Mouse (Mus musculus): ENCODE data around the gene Abcg8. TPM values are rescaled to one million over a fixed set of nuclear protein-coding genes. Genes with fewer than 3 reads are reported as not detected.
A peak's percentile ranks its signal among the peaks of the same experiment; 100 is the strongest.

The Abcg8 gene
- polyA plus RNA-seq, 1 experiment from 2014 or later, result 0.05 TPM

DNA sequence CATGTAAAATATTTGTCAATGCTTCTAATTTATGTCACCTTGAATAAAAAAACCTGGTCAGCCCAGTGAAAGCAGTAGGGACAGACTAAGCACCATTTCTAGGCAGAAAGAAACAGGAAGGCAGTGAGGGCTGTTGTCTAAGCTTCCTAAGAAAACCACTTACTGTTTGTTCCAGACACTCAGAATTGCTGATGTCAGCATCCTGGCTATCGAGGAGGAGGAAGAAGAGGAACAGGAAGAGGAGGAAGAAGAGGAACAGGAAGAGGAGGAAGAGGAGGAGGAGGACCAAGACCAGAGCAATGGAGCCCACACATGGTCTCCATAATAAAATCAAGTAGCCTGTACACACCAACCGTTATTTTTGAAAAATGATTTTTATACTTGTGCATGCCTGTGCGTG lies 43.0 kb downstream of the Abcg8 start:
- no peak overlapping the region for H3K4me3 ChIP-seq (replicated peaks)
- H3K36me3 ChIP-seq (replicated peaks), result peaks cover 18% of the 10 kb centered on the region
- 82% methylated on average over 3 of the region's 3 CpGs for WGBS
- H3K27ac ChIP-seq, result no peak overlapping the region
- H3K27me3 ChIP-seq, result no peaks in the 10 kb centered on the region
- H3K4me2 ChIP-seq, result no peak overlapping the region
- no peaks in the 10 kb centered on the region for H3K9me3 ChIP-seq
- H3K4me1 ChIP-seq, result peaks cover 25% of the 10 kb centered on the region
- ATAC-seq (ENCODE audit: low FRiP score), result no peak
- no peak overlapping the region for H3K9ac ChIP-seq

DNA sequence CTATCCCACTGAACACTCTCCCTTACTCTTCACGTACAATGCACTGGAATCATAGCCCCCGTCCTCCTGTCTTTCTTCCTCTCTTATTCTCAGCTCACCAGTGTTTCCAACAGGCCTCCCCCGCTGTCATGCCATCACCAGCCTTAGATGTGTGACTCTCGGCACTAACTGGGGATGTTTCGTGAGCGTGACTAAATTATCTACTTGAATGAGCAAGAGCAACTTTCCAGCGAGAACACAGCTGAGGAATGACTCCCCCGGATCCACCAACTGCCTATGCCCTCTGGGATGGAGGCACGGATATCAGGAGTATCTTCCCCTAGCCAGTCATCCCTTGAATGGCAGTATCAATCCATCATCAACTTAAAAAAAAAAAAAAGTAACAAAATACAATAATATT lies 47.9 kb downstream of the Abcg8 start:
- H3K4me3 ChIP-seq (replicated peaks), result no peak overlapping the region
- no peak overlapping the region for H3K9ac ChIP-seq
- H3K27me3 ChIP-seq, result no peaks in the 10 kb centered on the region
- H3K36me3 ChIP-seq (replicated peaks), result peaks cover 39% of the 10 kb centered on the region
- 65% methylated on average over 9 of the region's 9 CpGs for WGBS
- no peaks in the 10 kb centered on the region for H3K4me1 ChIP-seq
- no peak for ATAC-seq (ENCODE audit: low FRiP score)
- H3K4me2 ChIP-seq, result no peak overlapping the region
- H3K9me3 ChIP-seq, result no peaks in the 10 kb centered on the region
- no peak overlapping the region for H3K27ac ChIP-seq

DNA sequence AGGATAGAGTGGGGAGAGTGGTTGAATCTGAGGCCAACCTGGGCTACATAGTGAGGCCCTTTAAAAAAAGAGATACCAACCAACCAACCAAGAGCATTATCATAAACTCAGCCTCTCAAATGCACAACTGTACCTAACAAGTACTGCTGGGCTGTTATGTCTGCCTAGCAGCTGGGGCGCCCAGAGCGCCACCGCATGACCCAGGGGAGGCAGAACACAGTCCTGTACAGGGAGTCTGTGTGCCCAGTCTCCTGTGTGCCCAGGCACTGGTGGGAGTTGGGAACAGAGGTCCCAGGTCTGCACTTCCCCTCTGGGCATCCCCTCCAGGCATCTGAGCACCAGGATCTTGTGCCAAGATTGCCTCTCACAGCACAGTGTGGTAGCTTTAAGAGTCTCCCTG lies 49.1 kb downstream of the Abcg8 start:
- Histone ChIP-seq H3K27me3 (no peaks in the 10 kb centered on the region), H3K4me2 (no peak overlapping the region), H3K9me3 (no peaks in the 10 kb centered on the region), H3K4me3 (replicated peaks) (no peak overlapping the region), H3K9ac (no peak overlapping the region), H3K27ac (no peak overlapping the region), H3K4me1 (no peaks in the 10 kb centered on the region), H3K36me3 (replicated peaks) (peaks cover 48% of the 10 kb centered on the region)
- 98% methylated on average over 3 of the region's 3 CpGs for WGBS
- no peak for ATAC-seq (ENCODE audit: low FRiP score)

DNA sequence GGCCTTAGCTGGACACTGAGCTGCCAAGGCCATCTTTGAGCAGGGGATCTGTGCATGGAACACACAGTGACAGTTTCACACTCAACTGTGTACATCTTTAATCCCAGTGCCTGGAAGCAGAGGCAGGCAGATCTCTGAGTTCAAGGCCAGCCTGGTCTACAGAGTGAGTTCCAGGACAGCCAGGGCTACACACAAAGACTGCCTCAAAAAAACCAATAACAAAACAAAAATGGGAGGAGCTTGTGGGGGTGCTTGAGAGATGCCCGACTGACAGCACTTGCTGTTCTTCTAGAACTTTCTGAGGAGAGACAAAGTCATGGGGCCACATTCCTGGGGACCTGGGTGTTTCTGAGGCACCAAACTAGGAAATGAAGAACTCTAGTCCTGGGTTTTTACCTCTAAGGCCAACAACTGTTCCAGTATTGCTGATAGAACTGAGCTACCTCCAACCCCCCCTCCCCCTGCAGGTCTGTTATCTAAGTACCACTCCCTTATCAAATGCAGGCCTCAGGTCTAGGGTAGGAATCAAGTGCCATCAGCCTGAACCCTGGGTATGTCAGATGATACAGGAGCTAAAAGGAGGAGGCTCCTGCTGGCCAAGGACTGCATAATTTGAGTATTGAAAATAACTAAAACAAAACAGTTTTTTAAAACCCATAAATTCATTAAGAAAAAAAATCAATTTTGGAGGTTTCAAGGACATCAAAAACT lies 52.3 kb downstream of the Abcg8 start:
- WGBS, result 81% methylated on average over 1 of the region's 1 CpGs
- no peak for ATAC-seq (ENCODE audit: low FRiP score)
- H3K4me2 ChIP-seq, result no peak overlapping the region
- no peak overlapping the region for H3K27ac ChIP-seq
- H3K4me3 ChIP-seq (replicated peaks), result no peak overlapping the region
- no peak overlapping the region for H3K9ac ChIP-seq
- H3K4me1 ChIP-seq, result no peaks in the 10 kb centered on the region
- no peaks in the 10 kb centered on the region for H3K9me3 ChIP-seq
- H3K36me3 ChIP-seq (replicated peaks), result peaks cover 43% of the 10 kb centered on the region
- H3K27me3 ChIP-seq, result no peaks in the 10 kb centered on the region

DNA sequence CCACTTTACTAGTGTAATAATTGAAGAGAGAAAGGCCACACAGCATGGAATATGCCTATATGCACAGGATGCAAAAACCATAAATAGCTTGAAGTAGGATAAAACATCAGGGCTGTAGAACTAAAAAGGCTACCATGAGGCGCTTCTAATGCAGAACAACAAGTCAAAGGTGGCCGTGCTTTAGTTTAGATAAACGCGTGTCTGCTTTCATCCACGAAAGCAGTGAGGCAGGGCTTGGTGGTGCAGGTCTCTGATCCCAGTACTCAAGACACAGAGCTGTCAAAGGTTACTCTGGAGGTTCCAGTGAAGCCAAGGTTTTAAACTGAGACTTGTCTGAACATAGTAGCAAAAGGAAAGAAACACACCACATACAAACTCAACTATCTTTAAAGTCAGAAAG lies 53.0 kb downstream of the Abcg8 start:
- no peaks in the 10 kb centered on the region for H3K9me3 ChIP-seq
- no peak overlapping the region for H3K4me3 ChIP-seq (replicated peaks)
- 91% methylated on average over 5 of the region's 5 CpGs for WGBS
- H3K4me1 ChIP-seq, result no peaks in the 10 kb centered on the region
- H3K9ac ChIP-seq, result no peak overlapping the region
- H3K27me3 ChIP-seq, result no peaks in the 10 kb centered on the region
- ATAC-seq (ENCODE audit: low FRiP score), result no peak
- no peak overlapping the region for H3K4me2 ChIP-seq
- no peak overlapping the region for H3K27ac ChIP-seq
- peaks cover 43% of the 10 kb centered on the region for H3K36me3 ChIP-seq (replicated peaks)

DNA sequence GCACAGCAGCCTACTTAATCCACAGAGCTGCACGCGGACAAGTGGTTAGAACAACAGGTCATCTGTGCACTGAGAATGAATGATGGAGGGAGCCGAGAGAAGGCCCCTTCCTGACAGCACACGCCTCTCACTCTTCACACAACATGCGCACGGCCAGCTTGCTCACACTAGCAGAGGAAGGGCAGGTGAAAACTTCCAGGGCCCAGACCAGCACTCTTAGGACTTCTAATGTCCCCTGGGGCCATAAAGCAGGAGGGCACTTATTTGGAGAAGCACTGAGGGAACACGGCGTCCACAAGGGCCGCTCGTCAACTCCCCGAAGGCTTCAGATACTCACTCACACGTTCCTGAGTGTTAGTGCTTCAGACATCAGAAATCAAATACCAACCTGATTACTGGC lies 55.3 kb downstream of the Abcg8 start:
- WGBS, result 94% methylated on average over 12 of the region's 12 CpGs
- H3K9ac ChIP-seq, result no peak overlapping the region
- peaks cover 29% of the 10 kb centered on the region for H3K36me3 ChIP-seq (replicated peaks)
- H3K4me1 ChIP-seq, result no peaks in the 10 kb centered on the region
- H3K4me2 ChIP-seq, result no peak overlapping the region
- H3K27me3 ChIP-seq, result no peaks in the 10 kb centered on the region
- no peaks in the 10 kb centered on the region for H3K9me3 ChIP-seq
- ATAC-seq (ENCODE audit: low FRiP score), result no peak
- no peak overlapping the region for H3K27ac ChIP-seq
- no peak overlapping the region for H3K4me3 ChIP-seq (replicated peaks)

DNA sequence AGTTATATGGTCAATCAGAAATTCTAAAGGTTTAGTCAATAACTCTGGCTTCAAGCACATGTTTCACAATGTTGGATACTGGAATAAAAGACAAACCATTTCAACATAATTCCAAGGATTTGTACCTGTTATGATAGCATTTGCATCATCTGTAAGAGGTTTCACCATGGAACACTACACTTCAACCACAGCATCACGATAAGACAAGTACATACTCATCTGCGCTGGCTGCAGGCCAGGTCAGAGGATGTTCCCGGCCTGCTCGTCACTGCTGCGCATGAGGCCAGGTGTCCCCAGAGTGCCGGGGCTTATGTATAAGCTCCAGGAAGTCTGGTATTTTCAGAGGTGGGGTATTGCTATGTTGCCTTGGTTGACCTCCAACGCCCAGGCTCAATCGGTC lies 56.5 kb downstream of the Abcg8 start:
- peaks cover 28% of the 10 kb centered on the region for H3K36me3 ChIP-seq (replicated peaks)
- H3K4me1 ChIP-seq, result no peaks in the 10 kb centered on the region
- 96% methylated on average over 8 of the region's 8 CpGs for WGBS
- no peak overlapping the region for H3K4me2 ChIP-seq
- H3K9ac ChIP-seq, result no peak overlapping the region
- no peaks in the 10 kb centered on the region for H3K9me3 ChIP-seq
- no peak overlapping the region for H3K4me3 ChIP-seq (replicated peaks)
- ATAC-seq (ENCODE audit: low FRiP score), result no peak
- no peaks in the 10 kb centered on the region for H3K27me3 ChIP-seq
- H3K27ac ChIP-seq, result no peak overlapping the region

DNA sequence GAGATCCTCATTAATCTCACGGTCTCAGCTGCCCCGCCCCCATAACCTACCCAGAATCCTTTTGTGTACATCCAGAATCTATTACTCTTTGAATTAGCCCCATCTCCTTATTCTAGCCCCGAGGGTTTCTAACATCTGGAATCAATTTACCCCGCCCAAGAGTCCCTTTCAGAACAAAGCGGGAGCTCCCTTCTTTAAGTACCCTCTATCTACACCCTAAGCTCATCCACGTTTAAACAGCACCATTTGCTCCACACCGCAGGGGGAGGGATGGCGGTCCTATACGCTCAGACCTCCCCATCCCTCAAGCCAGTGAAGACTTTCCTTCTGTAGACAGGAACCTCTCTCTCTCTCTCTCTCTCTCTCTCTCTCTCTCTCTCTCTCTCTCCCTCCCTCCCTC lies 60.6 kb downstream of the Abcg8 start:
- Histone ChIP-seq H3K9ac (no peak overlapping the region), H3K36me3 (replicated peaks) (peaks cover 15% of the 10 kb centered on the region), H3K9me3 (no peaks in the 10 kb centered on the region), H3K27me3 (no peaks in the 10 kb centered on the region), H3K4me1 (peaks cover 4% of the 10 kb centered on the region; the same call in 1 of the 2 replicates), H3K4me3 (replicated peaks) (no peak overlapping the region), H3K27ac (no peak overlapping the region), H3K4me2 (no peak overlapping the region)
- 72% methylated on average over 9 of the region's 9 CpGs for WGBS
- no peak for ATAC-seq (ENCODE audit: low FRiP score)

DNA sequence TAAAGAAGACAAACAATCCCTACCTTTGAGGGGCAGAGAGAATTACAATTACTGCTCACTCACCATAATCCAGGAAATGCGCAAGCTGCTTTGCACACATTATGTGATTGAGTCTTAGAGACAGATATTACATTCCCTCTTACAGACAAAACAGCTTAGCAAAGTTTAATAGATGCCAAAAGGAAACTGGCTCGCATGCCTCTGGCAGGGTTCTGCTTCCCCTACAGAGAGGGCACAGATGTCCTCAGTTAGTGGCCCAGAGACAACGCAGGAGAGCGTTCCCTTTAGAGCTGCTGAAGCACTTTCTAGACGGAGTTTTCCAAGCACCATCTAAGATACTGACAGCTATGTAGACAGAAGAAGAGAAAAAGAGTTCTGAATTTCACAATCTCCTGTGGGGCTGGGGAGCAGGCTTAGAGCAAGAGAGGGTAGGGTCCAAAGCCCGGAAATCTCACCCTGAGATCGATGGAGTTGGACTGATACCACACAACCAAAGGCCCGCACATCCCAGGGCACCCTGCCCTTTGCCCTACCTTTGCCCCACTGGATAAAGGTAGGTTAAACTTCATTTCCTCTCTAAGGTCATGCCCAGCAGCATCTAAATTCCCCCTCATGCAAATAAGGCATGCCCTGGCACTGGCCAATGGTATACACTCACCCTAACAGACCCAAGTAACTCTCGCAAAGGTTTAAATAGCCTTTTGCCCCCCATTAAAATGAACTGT lies 62.1 kb downstream of the Abcg8 start:
- peaks cover 5% of the 10 kb centered on the region; the same call in 1 of the 2 replicates for H3K4me1 ChIP-seq
- 0 out of 2 replicates have a peak overlapping the region, but pooled peaks have one; percentile 14 for H3K27ac ChIP-seq
- peaks cover 15% of the 10 kb centered on the region for H3K36me3 ChIP-seq (replicated peaks)
- ATAC-seq (ENCODE audit: low FRiP score), result no peak
- H3K4me3 ChIP-seq (replicated peaks), result no peak overlapping the region
- WGBS, result 79% methylated on average over 9 of the region's 9 CpGs
- no peaks in the 10 kb centered on the region for H3K27me3 ChIP-seq
- no peak overlapping the region for H3K9ac ChIP-seq
- no peak overlapping the region for H3K4me2 ChIP-seq
- H3K9me3 ChIP-seq, result no peaks in the 10 kb centered on the region

DNA sequence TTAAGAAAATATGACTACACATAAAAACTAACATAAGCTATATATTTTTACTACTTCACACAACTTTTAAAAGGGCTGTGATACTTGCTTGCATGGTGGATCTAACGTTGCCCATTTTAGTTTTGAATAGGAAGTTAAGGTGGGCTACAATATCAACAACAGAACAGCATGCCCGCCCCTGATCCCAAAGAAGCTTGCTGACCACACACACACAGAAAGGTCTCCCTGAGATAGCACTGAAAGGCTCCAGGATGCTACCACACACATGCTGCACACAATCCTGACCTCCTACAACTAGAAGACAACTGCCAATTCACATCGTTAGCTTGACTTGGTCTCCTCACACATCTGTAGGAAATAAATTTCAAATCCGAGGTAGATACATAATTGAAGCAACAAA lies 68.2 kb downstream of the Abcg8 start:
- H3K4me3 ChIP-seq (replicated peaks), result no peak overlapping the region
- H3K27ac ChIP-seq, result no peak overlapping the region
- 64% methylated on average over 4 of the region's 4 CpGs for WGBS
- H3K9ac ChIP-seq, result no peak overlapping the region
- no peaks in the 10 kb centered on the region for H3K36me3 ChIP-seq (replicated peaks)
- no peak for ATAC-seq (ENCODE audit: low FRiP score)
- no peaks in the 10 kb centered on the region for H3K27me3 ChIP-seq
- no peak overlapping the region for H3K4me2 ChIP-seq
- no peaks in the 10 kb centered on the region for H3K9me3 ChIP-seq
- peaks cover 25% of the 10 kb centered on the region for H3K4me1 ChIP-seq

DNA sequence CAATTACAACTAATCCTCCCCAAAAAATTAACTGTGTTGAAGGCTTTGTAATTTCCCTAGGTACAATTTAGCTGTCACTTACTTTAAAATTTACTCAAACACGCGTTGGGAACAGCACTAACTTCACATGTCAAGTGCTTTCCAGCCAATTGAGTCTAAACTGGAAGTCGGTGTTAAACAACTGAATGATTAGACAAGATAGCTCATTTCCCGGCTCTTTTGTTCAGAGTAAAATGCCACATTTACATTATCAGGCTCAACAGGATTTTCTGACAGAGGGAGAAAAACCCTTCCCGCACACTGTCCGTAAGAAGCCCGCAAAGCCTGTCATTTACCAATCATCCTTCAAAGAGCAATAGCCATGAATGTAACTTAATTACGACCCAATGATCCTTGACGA lies 68.9 kb downstream of the Abcg8 start:
- no peaks in the 10 kb centered on the region for H3K9me3 ChIP-seq
- H3K4me1 ChIP-seq, result peaks cover 30% of the 10 kb centered on the region
- no peak overlapping the region for H3K4me2 ChIP-seq
- no peak overlapping the region for H3K9ac ChIP-seq
- H3K27me3 ChIP-seq, result no peaks in the 10 kb centered on the region
- no peaks in the 10 kb centered on the region for H3K36me3 ChIP-seq (replicated peaks)
- no peak overlapping the region for H3K27ac ChIP-seq
- 48% methylated on average over 9 of the region's 9 CpGs for WGBS
- H3K4me3 ChIP-seq (replicated peaks), result no peak overlapping the region
- no peak for ATAC-seq (ENCODE audit: low FRiP score)

DNA sequence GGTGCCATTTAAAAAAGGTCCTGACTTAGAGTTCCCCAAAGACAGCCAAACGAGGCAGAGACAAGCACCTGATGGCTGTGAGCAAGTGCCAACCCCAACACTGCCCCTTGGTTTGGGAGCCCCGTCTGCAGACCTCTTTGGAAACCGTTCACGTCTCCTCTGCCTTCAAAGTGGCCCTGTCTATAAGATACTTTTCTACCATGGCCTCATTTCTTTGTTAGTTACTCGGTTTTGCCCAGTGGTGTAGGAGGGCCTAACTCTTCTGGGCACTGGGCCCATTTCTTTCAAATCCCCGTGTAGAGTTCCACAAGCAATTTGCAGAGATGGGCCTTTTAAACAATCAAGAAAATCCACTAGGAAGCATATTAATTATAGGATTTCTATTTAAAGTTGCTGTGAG lies 71.1 kb downstream of the Abcg8 start:
- Histone ChIP-seq H3K9me3 (no peaks in the 10 kb centered on the region), H3K9ac (no peak overlapping the region), H3K4me1 (peaks cover 49% of the 10 kb centered on the region), H3K4me2 (no peak overlapping the region), H3K27me3 (no peaks in the 10 kb centered on the region), H3K27ac (peak overlapping the region; percentile 26; the same call in 1 of the 2 replicates), H3K36me3 (replicated peaks) (peaks cover 5% of the 10 kb centered on the region; the same call in 1 of the 2 replicates), H3K4me3 (replicated peaks) (no peak overlapping the region)
- ATAC-seq (ENCODE audit: low FRiP score), result peak; percentile 36; the same call in 1 of the 2 replicates
- 53% methylated on average over 6 of the region's 6 CpGs for whole genome bisulfite sequencing

Measured in forebrain, embryonic 12.5 days (tissue).